Mouse (Mus musculus) heart, embryonic 13.5 days (tissue): Measurements from ENCODE around the gene Kalrn. TPM values are rescaled to one million over a fixed set of nuclear protein-coding genes. Genes with fewer than 3 reads are reported as not detected.

Experiments
- ATAC-seq: fragments of 200-750 bp; cut with Nextera tagmentation; 2 replicates; pipeline ENCODE4 v1.8.0; 2017; ENCODE audit warnings: moderate TSS enrichment; ENCODE audit not compliant: insufficient number of reproducible peaks, low FRiP score, low TSS enrichment; ENCODE audit errors: extremely low read depth
- H3K27ac ChIP-seq: fragments of 300-500 bp; sonication (generic); replicated peaks from 2 replicates; pipeline ENCODE4 v1.5.1; 2015; ENCODE audit warnings: moderate library complexity, mild to moderate bottlenecking, inconsistent platforms
- H3K27me3 ChIP-seq: fragments of 300-500 bp; sonication (generic); replicated peaks from 2 replicates; pipeline ENCODE4 v1.6.1; 2015; ENCODE audit warnings: mild to moderate bottlenecking, inconsistent platforms
- H3K36me3 ChIP-seq: fragments of 300-500 bp; sonication (generic); 2 replicates; pipeline ENCODE4 v1.6.1; 2015; ENCODE audit warnings: mild to moderate bottlenecking, inconsistent platforms
- H3K4me1 ChIP-seq: fragments of 300-500 bp; sonication (generic); 2 replicates; pipeline ENCODE4 v1.6.1; 2015; ENCODE audit warnings: inconsistent platforms
- H3K4me2 ChIP-seq: fragments of 300-500 bp; sonication (generic); 2 replicates; pipeline ENCODE4 v1.6.1; 2015; ENCODE audit warnings: inconsistent platforms, mild to moderate bottlenecking, moderate library complexity
- H3K4me3 ChIP-seq: fragments of 300-500 bp; sonication (generic); 2 replicates; pipeline ENCODE4 v1.5.1; 2015; ENCODE audit warnings: moderate library complexity, mild to moderate bottlenecking, inconsistent platforms
- H3K9ac ChIP-seq: fragments of 300-500 bp; sonication (generic); 2 replicates; pipeline ENCODE4 v1.6.1; 2015; ENCODE audit warnings: inconsistent platforms, mild to moderate bottlenecking, moderate library complexity
- H3K9me3 ChIP-seq: fragments of 300-500 bp; sonication (generic); 2 replicates; pipeline ENCODE4 v1.6.1; 2016; ENCODE audit warnings: inconsistent platforms
- WGBS: fragments of 180-500 bp; shearing (Covaris S2); methylation state at CpG from one replicate; pipeline ENCODE4 v1.1.7; 2015; ENCODE audit warnings: mixed read lengths; 5-methylcytosine and 5-hydroxymethylcytosine counted together
- polyA plus RNA-seq: library from polyadenylated mRNA; unstranded; fragments of >200 nt; fragmentation: Nextera tagmentation; extraction: Ambion mirVana; gene quantifications from 2 replicates; pipeline ENCODE4 v1.2.1, GENCODE M21; 2015

The Kalrn gene
- polyA plus RNA-seq, 1 experiment from 2014 or later: 28.1 TPM

DNA sequence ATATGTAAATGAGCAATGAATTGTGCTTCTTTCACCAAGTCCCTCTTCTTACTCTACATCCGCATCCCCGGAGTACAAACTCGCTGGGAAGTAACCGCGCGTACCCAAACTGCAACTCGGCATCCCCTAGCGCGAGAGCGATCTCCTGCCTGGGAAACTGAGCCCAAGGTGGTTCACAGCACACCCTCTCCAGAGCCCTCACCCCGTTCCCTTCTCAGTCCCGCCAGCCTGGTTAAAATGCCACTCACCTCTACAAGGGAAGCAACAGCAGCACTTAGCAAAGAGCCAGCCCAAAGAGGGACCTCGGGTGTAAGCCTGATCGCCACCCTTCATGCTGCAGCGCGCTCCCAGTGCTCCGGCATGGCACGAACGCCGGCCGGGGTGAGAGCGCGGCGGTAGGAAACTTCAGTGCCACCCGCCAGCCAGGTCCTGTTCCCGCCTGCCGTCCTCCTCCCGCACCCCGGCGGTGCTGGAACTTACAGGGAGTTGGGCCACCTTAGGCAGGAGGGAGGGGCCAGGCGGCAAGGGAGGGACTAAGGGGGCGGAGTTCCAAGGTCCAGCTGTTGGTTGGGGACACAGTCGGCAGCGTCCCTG, 477.7 kb downstream of the Kalrn start:
- Histone ChIP-seq H3K9ac (peak overlapping the region; percentile 83), H3K27ac (peak overlapping the region; percentile 84), H3K4me1 (peaks cover 31% of the 10 kb centered on the region), H3K4me2 (peak overlapping the region; percentile 87), H3K27me3 (no peaks in the 10 kb centered on the region), H3K9me3 (no peaks in the 10 kb centered on the region), H3K36me3 (peaks cover 19% of the 10 kb centered on the region), H3K4me3 (peak overlapping the region; percentile 75)
- peak; percentile 75; the same call in 1 of the 2 replicates for ATAC-seq
- WGBS: under 1% methylated on average over 34 of the region's 34 CpGs

DNA sequence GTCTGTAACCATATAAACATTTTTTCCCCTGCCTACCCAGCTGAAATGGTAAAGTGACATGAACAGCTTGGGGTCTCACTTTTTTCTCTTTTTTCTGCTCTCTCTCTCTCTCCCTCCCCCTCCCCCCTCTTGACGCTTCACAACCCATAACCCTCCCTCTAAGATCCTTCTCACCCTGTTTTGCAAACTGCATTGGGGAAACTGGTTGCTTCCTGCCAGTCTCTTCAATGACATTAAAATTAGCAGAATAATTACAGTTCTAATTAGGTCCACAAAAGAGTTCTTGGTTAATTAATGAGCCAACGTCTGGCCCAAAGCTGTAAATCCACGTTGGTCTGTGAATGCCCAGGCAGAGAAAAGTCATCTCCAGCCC, 478.3 kb downstream of the Kalrn start:
- Histone ChIP-seq H3K27ac (peak overlapping the region; percentile 84), H3K36me3 (peaks cover 20% of the 10 kb centered on the region), H3K4me1 (peaks cover 34% of the 10 kb centered on the region), H3K4me2 (peak overlapping the region; percentile 87), H3K4me3 (peak overlapping the region; percentile 75), H3K9ac (peak overlapping the region; percentile 83), H3K27me3 (no peaks in the 10 kb centered on the region), H3K9me3 (no peaks in the 10 kb centered on the region)
- no peak for ATAC-seq
- WGBS: 2% methylated on average over 3 of the region's 3 CpGs

DNA sequence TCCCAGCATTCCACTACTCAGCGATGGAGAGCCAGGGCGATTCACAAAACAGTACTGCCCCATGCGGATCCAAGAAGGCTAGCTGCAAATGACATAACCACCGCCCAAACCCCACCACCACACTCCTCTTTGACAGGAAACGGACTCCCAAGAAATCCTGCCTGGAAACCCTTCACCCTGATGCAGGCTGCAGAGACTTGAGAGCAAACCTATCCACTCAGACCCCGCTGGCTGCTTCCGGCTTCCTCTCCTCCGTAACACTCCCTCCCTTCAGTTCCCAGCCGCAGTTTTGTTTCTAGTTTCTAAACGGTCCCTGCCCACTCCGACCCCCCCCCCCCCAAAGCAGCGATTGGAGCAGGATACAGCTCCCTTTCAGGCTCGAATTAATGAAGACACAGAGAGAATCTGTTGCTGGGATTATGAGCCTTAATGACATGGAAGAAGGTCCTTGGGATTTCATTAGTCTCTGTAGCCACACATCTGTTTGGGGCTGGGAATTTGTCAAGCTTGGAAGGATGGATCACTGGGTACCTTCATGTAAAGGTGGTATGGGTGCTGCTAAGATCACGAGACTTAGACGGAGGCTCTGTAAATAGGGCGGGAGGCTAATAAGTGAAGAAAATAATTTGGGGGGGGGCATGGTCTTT, 478.8 kb downstream of the Kalrn start:
- peaks cover 20% of the 10 kb centered on the region for H3K36me3 ChIP-seq
- H3K4me2 ChIP-seq: peak overlapping the region; percentile 87
- H3K9ac ChIP-seq: peak overlapping the region; percentile 83
- under 1% methylated on average over 16 of the region's 16 CpGs for WGBS
- H3K27me3 ChIP-seq: no peaks in the 10 kb centered on the region
- H3K4me1 ChIP-seq: peaks cover 36% of the 10 kb centered on the region
- peak overlapping the region; percentile 84 for H3K27ac ChIP-seq
- ATAC-seq: no peak
- peak overlapping the region; percentile 75 for H3K4me3 ChIP-seq
- H3K9me3 ChIP-seq: no peaks in the 10 kb centered on the region

DNA sequence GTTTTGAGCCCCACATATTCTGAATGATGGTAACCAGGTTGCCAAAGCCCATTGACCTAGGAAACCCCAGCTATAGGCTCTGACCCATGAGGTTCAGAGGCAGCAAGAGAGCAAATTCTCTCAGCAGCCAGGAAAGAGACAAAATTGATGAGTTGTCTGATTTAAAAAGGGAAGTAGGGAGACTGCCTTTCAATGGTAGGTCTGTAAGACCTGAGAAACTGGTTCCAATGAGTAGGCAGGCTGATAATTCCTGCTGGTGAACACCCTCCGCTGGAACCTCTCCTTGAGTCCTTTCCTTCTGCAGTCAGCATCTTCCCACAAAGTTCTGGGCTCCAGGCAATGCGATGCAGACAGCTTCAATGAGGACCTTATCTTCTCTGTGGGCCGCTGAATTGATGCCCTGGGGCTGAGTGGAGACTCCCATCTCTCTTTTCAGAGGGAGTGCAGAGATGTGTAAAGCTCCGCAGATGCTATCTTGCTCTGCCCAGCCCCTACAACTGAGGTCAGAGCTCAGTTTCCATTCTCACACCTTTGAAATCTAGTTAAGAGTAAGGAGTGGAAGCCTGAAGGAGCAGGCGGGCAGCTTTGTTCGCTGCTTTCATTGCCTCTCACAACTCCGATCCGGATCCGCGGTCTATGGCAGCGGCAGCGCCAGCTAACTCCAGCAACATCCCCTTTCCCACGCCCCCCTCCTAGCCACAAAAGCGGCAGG, 479.4 kb downstream of the Kalrn start:
- Histone ChIP-seq H3K9me3 (no peaks in the 10 kb centered on the region), H3K36me3 (peaks cover 20% of the 10 kb centered on the region), H3K4me2 (peak overlapping the region; percentile 87), H3K27me3 (no peaks in the 10 kb centered on the region), H3K9ac (peak overlapping the region; percentile 83), H3K27ac (peak overlapping the region; percentile 84), H3K4me3 (peak overlapping the region; percentile 75), H3K4me1 (peaks cover 43% of the 10 kb centered on the region)
- ATAC-seq: peak; percentile 44; the same call in 1 of the 2 replicates
- 4% methylated on average over 14 of the region's 14 CpGs for WGBS

DNA sequence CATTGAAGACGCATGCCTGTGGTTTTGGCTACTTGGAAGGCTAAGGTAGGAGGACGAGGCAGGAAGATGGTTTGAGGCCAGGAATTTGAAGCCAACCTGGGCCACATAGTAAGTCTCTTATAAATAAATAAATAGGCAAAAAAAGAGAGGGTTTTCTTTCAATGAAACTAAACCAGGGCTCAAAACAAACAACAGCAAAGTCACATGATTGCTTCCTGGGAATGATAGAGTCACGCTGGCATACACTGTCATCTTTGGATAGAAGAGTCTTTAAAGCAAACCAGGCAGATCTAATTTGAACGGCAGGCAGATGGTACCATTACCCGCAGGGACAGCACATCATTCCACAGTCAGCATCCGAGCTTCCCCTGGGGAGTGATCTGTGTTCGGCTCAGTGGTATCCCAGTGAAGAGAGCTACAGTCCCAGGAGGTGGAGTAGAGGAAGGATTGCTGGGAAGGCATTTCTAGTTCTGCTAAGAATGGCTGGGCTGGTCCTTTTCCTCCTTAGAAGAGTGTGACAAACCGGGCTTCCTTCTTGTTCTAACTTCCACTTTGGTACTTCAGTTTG, 483.7 kb downstream of the Kalrn start:
- H3K27ac ChIP-seq: no peak overlapping the region
- no peak overlapping the region for H3K9ac ChIP-seq
- H3K9me3 ChIP-seq: no peaks in the 10 kb centered on the region
- peaks cover 20% of the 10 kb centered on the region for H3K36me3 ChIP-seq
- H3K4me2 ChIP-seq: no peak overlapping the region
- no peaks in the 10 kb centered on the region for H3K27me3 ChIP-seq
- peaks cover 65% of the 10 kb centered on the region for H3K4me1 ChIP-seq
- 49% methylated on average over 8 of the region's 8 CpGs for WGBS
- ATAC-seq: no peak
- no peak overlapping the region for H3K4me3 ChIP-seq

DNA sequence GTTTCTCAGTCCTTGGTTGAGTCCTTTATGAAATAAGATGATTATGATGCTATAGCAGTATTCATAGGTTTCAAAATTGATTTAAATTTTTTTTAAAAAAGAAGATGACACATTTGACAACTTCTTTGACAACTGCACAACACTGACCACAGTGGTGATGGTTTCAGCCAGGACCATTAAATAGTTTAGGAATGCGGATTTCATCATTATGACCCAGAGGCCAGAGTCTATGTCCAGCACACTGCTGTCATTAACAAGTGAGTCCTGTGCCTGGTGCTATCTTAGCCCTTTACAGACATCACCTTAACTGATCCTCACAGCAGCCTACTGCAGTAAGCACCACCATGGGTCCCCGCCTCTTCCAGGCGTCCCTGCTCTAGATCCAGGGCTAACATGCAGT, 484.3 kb downstream of the Kalrn start:
- Histone ChIP-seq H3K27ac (no peak overlapping the region), H3K9ac (no peak overlapping the region), H3K27me3 (no peaks in the 10 kb centered on the region), H3K4me3 (no peak overlapping the region), H3K4me2 (no peak overlapping the region), H3K36me3 (peaks cover 20% of the 10 kb centered on the region), H3K4me1 (peaks cover 67% of the 10 kb centered on the region), H3K9me3 (no peaks in the 10 kb centered on the region)
- ATAC-seq: no peak
- WGBS: 75% methylated on average over 3 of the region's 3 CpGs

DNA sequence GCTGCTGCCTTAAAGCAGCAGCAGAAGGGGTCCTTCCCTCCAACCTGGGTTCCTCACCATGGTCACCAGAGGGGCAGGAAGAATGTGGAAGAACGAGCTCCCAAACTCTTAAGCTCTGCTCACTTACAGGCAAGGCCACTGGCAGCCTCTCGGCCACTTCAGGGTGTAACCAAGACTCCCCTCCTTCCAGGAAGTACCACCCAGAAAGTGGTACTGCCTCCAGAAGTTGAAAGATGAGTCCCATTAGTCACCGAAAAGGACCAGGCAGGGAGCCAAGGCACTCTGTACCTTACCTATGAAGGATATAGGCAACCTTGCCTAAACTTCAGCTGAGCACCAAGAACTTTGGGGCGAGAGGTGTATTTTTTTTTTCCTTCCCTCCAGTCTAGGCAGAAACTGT, 485.0 kb downstream of the Kalrn start:
- Histone ChIP-seq H3K36me3 (peaks cover 20% of the 10 kb centered on the region), H3K27ac (peak overlapping the region; percentile 46), H3K4me3 (no peak overlapping the region), H3K9me3 (no peaks in the 10 kb centered on the region), H3K4me1 (peaks cover 67% of the 10 kb centered on the region), H3K4me2 (no peak overlapping the region), H3K27me3 (no peaks in the 10 kb centered on the region), H3K9ac (0 out of 2 replicates have a peak overlapping the region, but pooled peaks have one; percentile 17)
- no peak for ATAC-seq
- WGBS: 43% methylated on average over 4 of the region's 4 CpGs

DNA sequence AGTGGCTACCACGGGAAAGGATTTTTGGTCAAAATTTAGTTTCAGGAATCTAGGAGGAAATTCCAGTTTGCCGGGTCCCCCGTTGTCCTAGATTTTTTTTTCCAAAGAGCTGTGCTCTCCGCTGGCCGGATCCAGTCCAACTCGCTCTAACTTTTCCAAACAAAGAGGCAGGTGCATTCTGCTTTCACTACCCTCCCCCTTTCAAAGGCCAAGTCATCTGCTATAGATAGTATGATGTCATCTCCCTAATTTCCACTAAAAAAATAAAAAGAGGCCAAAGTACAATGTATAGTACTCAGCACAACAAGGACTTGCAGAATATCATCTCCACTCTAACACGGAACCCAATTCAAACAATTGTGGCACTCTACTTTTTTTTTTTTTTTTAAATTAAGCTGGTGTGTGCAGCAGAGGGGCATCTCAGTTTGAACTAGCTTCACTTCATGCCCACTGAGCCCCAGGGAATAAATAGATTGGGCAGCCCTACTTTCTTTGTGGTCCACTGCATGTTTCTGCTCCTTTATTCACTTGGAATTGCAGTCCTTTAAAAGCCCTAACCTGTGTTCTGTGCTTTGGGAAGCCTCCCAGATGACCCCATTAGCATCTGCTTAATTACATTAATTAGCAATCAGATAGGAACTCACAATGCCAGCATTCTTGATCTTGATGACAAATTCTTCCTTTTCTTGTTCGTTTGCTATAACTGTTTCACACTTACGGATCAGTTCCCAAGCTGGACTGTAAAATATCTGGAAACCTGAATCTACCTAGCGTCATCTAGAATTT, 489.0 kb downstream of the Kalrn start:
- peak overlapping the region; percentile 97; the same call in 1 of the 2 replicates for H3K27ac ChIP-seq
- no peaks in the 10 kb centered on the region for H3K27me3 ChIP-seq
- H3K9ac ChIP-seq: no peak overlapping the region
- ATAC-seq: no peak
- no peak overlapping the region for H3K4me2 ChIP-seq
- no peaks in the 10 kb centered on the region for H3K9me3 ChIP-seq
- 87% methylated on average over 10 of the region's 10 CpGs for WGBS
- H3K4me3 ChIP-seq: no peak overlapping the region
- no peaks in the 10 kb centered on the region for H3K36me3 ChIP-seq
- H3K4me1 ChIP-seq: peaks cover 92% of the 10 kb centered on the region

DNA sequence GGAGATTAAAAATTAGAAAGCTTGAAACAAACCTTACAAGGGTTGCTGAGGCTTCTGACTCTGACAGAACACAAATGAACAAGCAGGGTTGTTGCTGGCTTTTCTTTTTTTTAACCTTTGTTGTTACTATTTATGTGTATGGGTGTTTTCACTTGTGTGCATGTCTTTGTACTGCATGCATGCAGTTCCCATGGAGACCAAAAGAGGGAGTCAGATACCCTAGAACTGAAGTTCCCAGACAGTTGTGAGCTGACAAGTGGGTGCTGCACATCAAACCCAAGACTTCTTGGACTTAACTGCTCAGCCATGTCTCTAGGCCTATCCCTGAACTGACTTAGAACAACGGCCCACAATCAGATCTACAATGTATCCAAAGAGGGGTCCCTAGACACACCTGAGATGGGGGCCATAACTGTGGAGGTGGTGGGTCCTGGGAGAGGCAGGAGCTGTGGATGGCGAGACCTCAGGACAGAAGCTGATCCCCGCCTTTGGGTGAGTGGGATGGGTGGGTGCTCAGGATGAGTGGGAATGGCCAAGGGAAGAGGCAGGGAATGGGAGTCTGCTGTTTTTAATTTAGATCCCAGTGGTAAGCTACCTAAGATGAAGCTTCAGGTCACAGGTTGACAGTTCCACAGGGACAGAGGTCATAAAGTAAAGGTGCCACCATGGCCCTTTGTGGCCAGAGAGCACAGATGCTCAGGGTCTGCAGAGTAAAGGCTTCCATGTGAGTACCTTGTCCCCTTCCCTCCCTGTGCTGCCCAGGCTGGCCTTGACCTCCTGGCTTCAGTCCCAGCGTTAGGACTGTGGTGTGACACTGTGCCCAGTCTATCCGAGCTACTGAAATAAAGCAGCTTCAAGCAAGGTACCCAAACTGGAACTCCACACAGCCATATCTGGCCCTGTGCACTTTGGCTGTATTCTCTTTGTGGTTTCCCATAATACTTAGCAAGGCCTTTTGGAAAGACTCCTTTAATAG, 490.6 kb downstream of the Kalrn start:
- WGBS: 78% methylated on average over 5 of the region's 5 CpGs
- H3K9ac ChIP-seq: peak overlapping the region; percentile 50
- H3K27ac ChIP-seq: peak overlapping the region; percentile 97
- peaks cover 94% of the 10 kb centered on the region for H3K4me1 ChIP-seq
- H3K27me3 ChIP-seq: no peaks in the 10 kb centered on the region
- H3K36me3 ChIP-seq: no peaks in the 10 kb centered on the region
- H3K4me3 ChIP-seq: no peak overlapping the region
- ATAC-seq: no peak
- peak overlapping the region; percentile 51 for H3K4me2 ChIP-seq
- no peaks in the 10 kb centered on the region for H3K9me3 ChIP-seq
